Mouse (Mus musculus): ENCODE measurements around the gene Akr1c19. TPM values are rescaled to one million over a fixed set of nuclear protein-coding genes. Genes with fewer than 3 reads are reported as not detected.
"Not testable (repeated sequence)": the region's sequence is repeated elsewhere in the genome, so short reads cannot be mapped to it uniquely, and the experiment has no call there.

Akr1c19 gene
- polyA plus RNA-seq, 1 experiment: 1.3 TPM

DNA sequence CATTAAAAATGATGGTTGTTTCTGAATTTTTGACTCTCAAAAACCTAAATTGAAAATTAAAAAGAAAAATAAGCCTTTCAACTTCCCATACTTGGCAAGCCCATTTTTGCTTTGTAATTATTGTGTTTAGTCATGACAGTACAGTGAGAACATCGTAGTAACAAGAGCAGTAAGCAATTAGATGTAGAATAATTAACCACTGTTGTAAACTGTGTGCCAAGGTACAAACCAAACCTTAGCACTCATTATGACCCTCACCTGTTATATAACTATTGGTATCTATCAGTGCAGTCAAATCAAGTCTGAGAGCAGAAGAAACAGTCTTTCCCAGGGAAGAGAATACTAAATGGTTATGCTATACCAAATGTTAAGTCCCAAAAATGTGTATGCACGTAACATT, 36.5 kb downstream of the Akr1c19 start:
- TF ChIP-seq POLR2A (IDR thresholded peaks at IDR 0.05; ENCODE audit: borderline replicate concordance, extremely low read depth, low read depth, low read length): no peak
- TF ChIP-seq CTCF (IDR thresholded peaks at IDR 0.05; ENCODE audit: insufficient read depth, low read length): no peak
- WGBS: 85% methylated on average over 2 of the region's 2 CpGs
- H3K4me3 ChIP-seq (replicated peaks; ENCODE audit: extremely low read depth, low read depth, low read length): no peak overlapping the region
- DNase-seq: no peak
- H3K4me1 ChIP-seq (ENCODE audit: control insufficient read depth, insufficient read depth, low read length): no peaks in the 10 kb centered on the region

DNA sequence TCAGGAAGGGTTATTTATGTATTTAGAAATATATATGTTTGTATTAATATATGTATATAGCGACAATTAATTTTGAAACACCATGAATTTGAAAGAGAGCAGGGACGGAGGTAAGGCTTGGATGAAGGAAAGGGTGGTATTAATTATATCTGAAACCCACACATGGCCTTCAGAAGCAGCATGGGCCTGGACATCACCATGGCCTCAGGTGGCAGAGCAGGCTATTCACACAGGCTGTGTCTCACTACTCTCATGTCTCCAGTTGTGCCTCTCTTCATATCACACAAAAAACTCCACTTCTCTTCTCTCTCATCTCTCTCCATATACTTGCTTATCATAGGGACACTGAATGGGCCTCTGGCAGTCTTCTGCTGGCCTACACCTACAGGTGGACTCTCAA, 37.0 kb downstream of the Akr1c19 start:
- H3K4me1 ChIP-seq (ENCODE audit: control insufficient read depth, insufficient read depth, low read length); DNase-seq; H3K4me3 ChIP-seq (replicated peaks; ENCODE audit: extremely low read depth, low read depth, low read length): not testable (repeated sequence)
- WGBS: 93% methylated on average over 2 of the region's 2 CpGs

DNA sequence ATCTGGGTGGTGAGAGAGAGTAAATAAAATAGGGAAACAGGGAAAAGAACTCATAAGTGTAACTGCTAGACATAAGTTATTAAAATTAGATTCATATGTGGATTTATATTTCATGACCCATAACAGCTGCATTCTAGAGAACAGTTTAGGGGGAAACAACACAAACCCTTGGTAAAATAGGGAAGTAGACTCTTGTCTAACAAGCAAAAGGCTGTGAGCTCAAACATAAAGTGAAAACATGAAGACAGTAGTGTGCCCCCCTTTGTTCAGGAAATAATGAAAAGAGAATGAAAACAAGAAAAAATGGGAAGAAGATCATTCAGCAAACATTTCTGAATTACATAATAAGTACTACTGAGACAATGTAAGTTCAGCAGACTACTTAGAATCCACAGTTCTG, 42.4 kb downstream of the Akr1c19 start:
- TF ChIP-seq POLR2A (IDR thresholded peaks at IDR 0.05; ENCODE audit: borderline replicate concordance, extremely low read depth, low read depth, low read length) (no peak), CTCF (IDR thresholded peaks at IDR 0.05; ENCODE audit: insufficient read depth, low read length) (no peak)
- Histone ChIP-seq H3K4me1 (ENCODE audit: control insufficient read depth, insufficient read depth, low read length) (no peaks in the 10 kb centered on the region), H3K4me3 (replicated peaks; ENCODE audit: extremely low read depth, low read depth, low read length) (no peak overlapping the region)
- no peak for DNase-seq

DNA sequence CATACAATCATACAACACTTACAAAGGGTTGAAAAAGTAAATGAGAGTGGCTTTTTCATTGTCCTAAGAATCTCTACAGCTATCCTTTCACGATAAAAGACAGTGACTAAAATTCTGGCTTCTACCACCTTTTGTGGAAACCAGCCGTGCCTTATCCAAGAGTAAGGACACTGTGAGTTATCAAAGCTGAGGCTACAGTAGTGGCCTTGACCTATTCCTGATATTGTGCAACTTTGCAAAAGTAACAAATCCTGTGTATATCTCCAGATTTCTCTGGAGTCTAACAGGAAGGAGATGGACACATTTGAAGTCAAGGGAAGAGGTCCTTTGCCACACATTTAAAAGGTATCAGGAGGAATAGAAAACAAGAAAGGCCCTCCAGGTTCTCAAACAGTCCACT, 49.0 kb downstream of the Akr1c19 start:
- TF ChIP-seq POLR2A (IDR thresholded peaks at IDR 0.05; ENCODE audit: borderline replicate concordance, extremely low read depth, low read depth, low read length): no peak
- no peak for TF ChIP-seq CTCF (IDR thresholded peaks at IDR 0.05; ENCODE audit: insufficient read depth, low read length)
- DNase-seq: no peak
- Histone ChIP-seq H3K4me3 (replicated peaks; ENCODE audit: extremely low read depth, low read depth, low read length) (no peak overlapping the region), H3K4me1 (ENCODE audit: control insufficient read depth, insufficient read depth, low read length) (no peaks in the 10 kb centered on the region)
- 75% methylated on average over 2 of the region's 2 CpGs for WGBS

DNA sequence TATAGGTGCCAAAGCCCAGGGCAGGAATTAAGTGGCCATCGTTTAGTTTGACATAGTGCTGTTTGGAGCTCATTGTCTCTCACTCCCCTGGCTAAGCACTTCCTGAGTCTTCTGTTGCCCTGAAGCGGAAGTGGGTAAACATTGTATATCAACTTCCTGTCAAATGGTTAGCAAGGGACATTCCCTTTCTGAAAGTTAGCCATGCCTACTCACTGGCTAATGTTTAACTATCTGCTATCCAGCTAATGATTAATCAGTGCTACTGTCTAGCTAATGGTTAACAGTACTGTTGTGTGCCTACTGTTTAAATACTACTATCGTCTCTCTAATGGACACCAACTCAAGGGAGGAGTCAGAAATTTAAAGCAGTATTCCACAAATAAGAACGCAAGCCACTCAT, 50.8 kb downstream of the Akr1c19 start, which contains the start of gene Akr1c12:
Gene Akr1c12, minus strand, starts transcription at position 150 of the 400 bp plus-strand sequence.
- no peaks in the 10 kb centered on the region for H3K4me1 ChIP-seq (ENCODE audit: control insufficient read depth, insufficient read depth, low read length)
- H3K4me3 ChIP-seq (replicated peaks; ENCODE audit: extremely low read depth, low read depth, low read length): no peak within 1 kb of the TSS
- no peak for DNase-seq
- no peak for TF ChIP-seq CTCF (IDR thresholded peaks at IDR 0.05; ENCODE audit: insufficient read depth, low read length)
- TF ChIP-seq POLR2A (IDR thresholded peaks at IDR 0.05; ENCODE audit: borderline replicate concordance, extremely low read depth, low read depth, low read length): no peak
- WGBS: 32% methylated on average over 4 of the region's 4 CpGs

DNA sequence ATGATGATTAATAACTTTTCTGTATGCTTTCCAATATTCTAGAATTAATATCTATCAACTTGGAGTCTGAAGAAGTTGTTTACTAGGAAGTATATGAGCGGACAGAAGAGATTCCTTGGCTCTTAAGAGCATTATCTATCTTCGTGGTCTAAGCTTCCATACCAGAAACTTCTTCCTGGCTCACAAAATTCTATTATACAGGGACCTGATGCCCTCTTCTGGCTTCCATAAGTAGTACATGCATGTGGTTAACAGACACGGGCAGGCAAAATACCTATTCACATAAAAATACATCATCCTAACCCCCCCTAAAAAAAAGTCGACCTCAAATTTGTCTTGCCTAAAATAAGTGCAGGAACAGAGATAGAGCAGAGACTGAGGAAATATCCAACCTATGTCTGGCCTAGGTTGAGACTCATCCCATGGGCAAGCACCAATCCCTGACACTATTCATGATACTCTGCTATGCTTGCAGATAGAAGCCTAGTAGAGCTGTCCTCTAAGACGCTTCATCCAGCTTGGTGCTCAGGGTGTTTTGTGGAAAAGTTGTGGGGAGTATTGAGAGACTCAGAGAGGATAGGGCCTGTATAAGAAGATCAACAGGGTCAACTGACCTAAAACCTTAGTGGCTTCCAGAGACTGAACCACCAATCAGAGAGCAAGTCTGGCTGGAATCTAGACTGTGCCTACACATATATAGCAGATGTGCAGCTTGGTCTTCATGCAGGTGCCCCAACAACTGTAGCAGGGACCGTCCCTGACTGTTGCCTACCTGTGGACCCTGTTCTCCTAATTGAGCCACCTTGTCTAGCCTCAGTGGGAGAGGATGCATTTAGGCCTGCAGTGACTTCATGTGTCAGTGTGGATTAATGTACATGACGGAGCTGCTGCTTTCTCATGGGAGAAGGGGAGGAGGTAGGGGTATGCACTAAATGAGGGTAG, 53.2 kb downstream of the Akr1c19 start:
- no peak for DNase-seq
- Histone ChIP-seq H3K4me1 (ENCODE audit: control insufficient read depth, insufficient read depth, low read length) (no peaks in the 10 kb centered on the region), H3K4me3 (replicated peaks; ENCODE audit: extremely low read depth, low read depth, low read length) (no peak overlapping the region)
- TF ChIP-seq CTCF (IDR thresholded peaks at IDR 0.05; ENCODE audit: insufficient read depth, low read length) (no peak), POLR2A (IDR thresholded peaks at IDR 0.05; ENCODE audit: borderline replicate concordance, extremely low read depth, low read depth, low read length) (no peak)
- WGBS: 27% methylated on average over 7 of the region's 7 CpGs

DNA sequence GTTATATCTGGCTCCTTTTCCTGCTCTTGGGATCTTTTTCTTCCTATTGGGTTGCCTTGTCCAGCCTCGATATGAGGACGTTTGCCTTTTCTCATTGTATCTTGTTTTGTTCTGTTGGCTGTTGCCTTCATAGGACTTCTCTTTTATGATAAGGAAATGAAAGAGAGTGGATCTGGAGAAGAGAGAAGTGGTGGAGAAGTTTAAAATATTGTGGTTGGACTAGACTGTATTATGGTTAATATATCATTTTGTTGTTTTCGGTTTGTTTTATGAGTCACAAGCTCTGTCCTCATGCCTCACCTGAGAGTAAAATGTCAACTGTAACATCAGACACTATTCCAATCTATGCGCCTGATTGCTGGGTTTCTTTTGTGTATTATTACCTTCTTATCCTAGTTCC, 68.5 kb downstream of the Akr1c19 start:
- TF ChIP-seq CTCF (IDR thresholded peaks at IDR 0.05; ENCODE audit: insufficient read depth, low read length) (no peak), POLR2A (IDR thresholded peaks at IDR 0.05; ENCODE audit: borderline replicate concordance, extremely low read depth, low read depth, low read length) (no peak)
- 92% methylated on average over 4 of the region's 4 CpGs for WGBS

More for the DNA sequence above, 68.5 kb downstream of the Akr1c19 start:
- H3K4me3 ChIP-seq (replicated peaks; ENCODE audit: extremely low read depth, low read depth, low read length): no peak overlapping the region
- no peaks in the 10 kb centered on the region for H3K4me1 ChIP-seq (ENCODE audit: control insufficient read depth, insufficient read depth, low read length)
- no peak for DNase-seq

Other genes with a start within 250 kb of the Akr1c19 start
- 6.8 and 13.4 TPM in 2 replicates for gene Akr1c14, start 179.7 kb upstream of the Akr1c19 start, polyA plus RNA-seq (2012; rRNA removed)
- 0.38 TPM in 1 of 2 replicates, not detected in the other for gene Akr1c18, start 78.0 kb upstream of the Akr1c19 start, polyA plus RNA-seq (2012; rRNA removed)
- gene Akr1c13, start 37.5 kb upstream of the Akr1c19 start, polyA plus RNA-seq (2012; rRNA removed): 1.7 and 2.9 TPM in 2 replicates
- gene Akr1c12, start 50.7 kb downstream of the Akr1c19 start, polyA plus RNA-seq (2012; rRNA removed): 0.12 and 0.50 TPM in 2 replicates
- 0.08 TPM in 1 of 2 replicates, not detected in the other for gene Akr1c6, start 205.6 kb downstream of the Akr1c19 start, polyA plus RNA-seq (2012; rRNA removed)